Mouse (Mus musculus): Measurements from ENCODE around the gene Btbd9.

Btbd9 gene

GRCm38 (mm10) chr17:30598300-30598699 lies 22.0 kb upstream of the Btbd9 start:
- no peak for DNase-seq

GRCm38 (mm10) chr17:30597786-30598185 lies 21.5 kb upstream of the Btbd9 start:
- DNase-seq, result no peak

GRCm38 (mm10) chr17:30594846-30595245 lies 18.6 kb upstream of the Btbd9 start:
- DNase-seq, result no peak

GRCm38 (mm10) chr17:30594407-30594806 lies 18.1 kb upstream of the Btbd9 start:
- no peak for DNase-seq

- peak; percentile 66 for DNase-seq
Measured at GRCm38 (mm10) chr17:30590417-30591198, 14.3 kb upstream of the Btbd9 start.

GRCm38 (mm10) chr17:30583258-30584001 lies 7.1 kb upstream of the Btbd9 start:
- DNase-seq, result no peak

- no peak for DNase-seq
Measured at GRCm38 (mm10) chr17:30582313-30582712, 6.0 kb upstream of the Btbd9 start.

- no peak for DNase-seq
Measured at GRCm38 (mm10) chr17:30581201-30581600, 4.9 kb upstream of the Btbd9 start.

- DNase-seq, result no peak
Measured at GRCm38 (mm10) chr17:30580781-30581180, 4.5 kb upstream of the Btbd9 start.

- no peak for DNase-seq
Measured at GRCm38 (mm10) chr17:30576946-30577345, 658 bp upstream of the Btbd9 start.

- DNase-seq, result peak; percentile 64
Measured at GRCm38 (mm10) chr17:30575121-30575904, 975 bp downstream of the Btbd9 start.

GRCm38 (mm10) chr17:30574783-30575075 lies 1.6 kb downstream of the Btbd9 start:
- no peak for DNase-seq

- DNase-seq, result no peak
Measured at GRCm38 (mm10) chr17:30573990-30574782, 2.1 kb downstream of the Btbd9 start.

- DNase-seq, result no peak
Measured at GRCm38 (mm10) chr17:30570971-30571370, 5.3 kb downstream of the Btbd9 start.

- no peak for DNase-seq
Measured at GRCm38 (mm10) chr17:30570173-30570572, 6.1 kb downstream of the Btbd9 start.

GRCm38 (mm10) chr17:30568473-30568872 lies 7.8 kb downstream of the Btbd9 start:
- DNase-seq, result no peak

GRCm38 (mm10) chr17:30564971-30565370 lies 11.3 kb downstream of the Btbd9 start:
- DNase-seq, result no peak

- DNase-seq, result no peak
Measured at GRCm38 (mm10) chr17:30564407-30564806, 11.9 kb downstream of the Btbd9 start.

- no peak for DNase-seq
Measured at GRCm38 (mm10) chr17:30563484-30564075, 12.7 kb downstream of the Btbd9 start.

GRCm38 (mm10) chr17:30562770-30563169 lies 13.5 kb downstream of the Btbd9 start:
- no peak for DNase-seq

GRCm38 (mm10) chr17:30559536-30559935 lies 16.8 kb downstream of the Btbd9 start:
- DNase-seq, result peak; percentile 92

GRCm38 (mm10) chr17:30558623-30559022 lies 17.7 kb downstream of the Btbd9 start:
- no peak for DNase-seq

Measured in thymus, postnatal 25 days (tissue).